Mouse (Mus musculus) lung, postnatal 0 days (tissue): ENCODE data around the gene Nt5c.
"Not testable (repeated sequence)": the region's sequence is repeated elsewhere in the genome, so short reads cannot be mapped to it uniquely, and the experiment has no call there.

Experiments
- CTCF ChIP-seq: IDR thresholded peaks from 2 replicates; pipeline ENCODE4 v1.5.1; 2016; ENCODE audit warnings: antibody characterized with exemption, mild to moderate bottlenecking
- EP300 ChIP-seq: IDR thresholded peaks from 2 replicates; pipeline ENCODE4 v1.6.1; 2016; ENCODE audit warnings: antibody characterized with exemption, mild to moderate bottlenecking, control low read depth

DNA sequence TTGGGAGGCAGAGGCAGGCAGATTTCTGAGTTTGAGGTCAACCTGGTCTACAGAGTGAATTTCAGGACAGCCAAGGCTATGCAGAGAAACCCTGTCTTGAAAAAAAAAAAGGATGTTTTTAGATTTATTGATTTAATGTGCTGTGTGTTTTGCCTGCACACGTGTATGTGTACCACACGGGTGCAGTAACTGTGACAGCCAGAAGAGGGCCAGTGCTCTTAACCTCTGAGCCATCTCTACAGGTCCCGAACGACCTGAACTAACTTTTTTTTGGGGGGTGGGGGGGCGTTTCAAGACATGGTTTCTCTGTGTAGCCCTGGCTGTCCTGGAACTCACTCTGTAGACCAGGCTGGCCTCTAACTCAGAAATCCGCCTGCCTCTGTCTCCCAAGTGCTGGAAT lies 36.8 kb downstream of the Nt5c start:
- not testable (repeated sequence) for TF ChIP-seq EP300, CTCF
